Mouse (Mus musculus) frontal cortex, postnatal 25 days (tissue): ENCODE data around the gene Podn.
"Not testable (repeated sequence)": the region's sequence is repeated elsewhere in the genome, so short reads cannot be mapped to it uniquely, and the experiment has no call there.

Experiments
- DNase-seq, 2 experiments: peaks; one replicate each; pipeline ENCODE4 v3.0.0; 2022; ENCODE audit warnings: low spot score in 2 of 2

Gene Podn

GRCm38 (mm10) chr4:108079191-108079590 is 17.1 kb downstream of the Podn start:
- not testable (repeated sequence) for DNase-seq

GRCm38 (mm10) chr4:108077224-108077955 is 18.9 kb downstream of the Podn start:
- DNase-seq = no peak

- DNase-seq = no peak
Measured at GRCm38 (mm10) chr4:108074204-108074823, 21.9 kb downstream of the Podn start.

GRCm38 (mm10) chr4:108072086-108072485 is 24.2 kb downstream of the Podn start:
- DNase-seq = no peak

- peak; percentile 83 to 87 for DNase-seq
Measured at GRCm38 (mm10) chr4:108071235-108071901, 24.9 kb downstream of the Podn start.

- no peak for DNase-seq
Measured at GRCm38 (mm10) chr4:108070723-108071122, 25.5 kb downstream of the Podn start.

- DNase-seq = no peak
Measured at GRCm38 (mm10) chr4:108070286-108070685, 26.0 kb downstream of the Podn start.

- no peak for DNase-seq
Measured at GRCm38 (mm10) chr4:108068081-108068480, 28.2 kb downstream of the Podn start.

GRCm38 (mm10) chr4:108067261-108067660 is 29.0 kb downstream of the Podn start:
- no peak for DNase-seq

GRCm38 (mm10) chr4:108066569-108066968 is 29.7 kb downstream of the Podn start:
- no peak for DNase-seq

GRCm38 (mm10) chr4:108065176-108065844 is 30.9 kb downstream of the Podn start:
- no peak for DNase-seq

- no peak for DNase-seq
Measured at GRCm38 (mm10) chr4:108063616-108064015, 32.6 kb downstream of the Podn start.

- DNase-seq = no peak
Measured at GRCm38 (mm10) chr4:108062524-108062923, 33.7 kb downstream of the Podn start.

- DNase-seq = no peak
Measured at GRCm38 (mm10) chr4:108060774-108061173, 35.5 kb downstream of the Podn start.

- DNase-seq = peak; percentile 19 to 33
Measured at GRCm38 (mm10) chr4:108059601-108060379, 36.5 kb downstream of the Podn start.

- DNase-seq = no peak
Measured at GRCm38 (mm10) chr4:108058166-108058565, 38.1 kb downstream of the Podn start.

GRCm38 (mm10) chr4:108057247-108057646 is 39.0 kb downstream of the Podn start:
- DNase-seq = no peak

- DNase-seq = no peak
Measured at GRCm38 (mm10) chr4:108055873-108056272, 40.4 kb downstream of the Podn start.

GRCm38 (mm10) chr4:108052673-108053072 is 43.6 kb downstream of the Podn start:
- no peak for DNase-seq

- DNase-seq = no peak
Measured at GRCm38 (mm10) chr4:108051687-108052274, 44.5 kb downstream of the Podn start.

- DNase-seq = no peak
Measured at GRCm38 (mm10) chr4:108046136-108046535, 50.1 kb downstream of the Podn start.
